Mouse (Mus musculus) kidney, adult 2 months (tissue): Measurements from ENCODE around the gene Kctd15. TPM values are rescaled to one million over a fixed set of nuclear protein-coding genes. Genes with fewer than 3 reads are reported as not detected.
A peak's percentile ranks its signal among the peaks of the same experiment; 100 is the strongest.

Source experiments
- DNase-seq: peaks from one replicate; pipeline ENCODE4 v3.0.0; 2021
- H3K27ac ChIP-seq: fragments of 200-500 bp; 2 replicates; pipeline ENCODE4 v1.5.1; 2012; ENCODE audit warnings: low read depth, low read length, control low read depth, inconsistent platforms; ENCODE audit not compliant: insufficient read depth
- H3K27me3 ChIP-seq: fragments of 200-500 bp; replicated peaks from 2 replicates; pipeline ENCODE4 v1.6.1; 2012; ENCODE audit warnings: mild to moderate bottlenecking, moderate library complexity, low read length, inconsistent platforms; ENCODE audit not compliant: control insufficient read depth, insufficient read depth
- H3K36me3 ChIP-seq: fragments of 200-500 bp; 2 replicates; pipeline ENCODE4 v1.6.1; 2012; ENCODE audit warnings: mild to moderate bottlenecking, moderate library complexity, low read length, inconsistent platforms; ENCODE audit not compliant: control insufficient read depth, insufficient read depth
- H3K4me1 ChIP-seq: fragments of 200-500 bp; 2 replicates; pipeline ENCODE4 v1.6.1; 2011; ENCODE audit warnings: low read length; ENCODE audit not compliant: control insufficient read depth, insufficient read depth
- H3K4me3 ChIP-seq: fragments of 200-500 bp; 2 replicates; pipeline ENCODE4 v1.5.1; 2011; ENCODE audit warnings: mild to moderate bottlenecking, low read depth, low read length, control low read depth; ENCODE audit not compliant: insufficient read depth
- CTCF ChIP-seq: fragments of 200-500 bp; conservative IDR thresholded peaks from 2 replicates; pipeline ENCODE4 v1.5.1; 2011; ENCODE audit warnings: low read depth, mild to moderate bottlenecking, control low read depth, low read length, moderate library complexity, mixed read lengths; ENCODE audit not compliant: insufficient read depth, insufficient read length
- POLR2A ChIP-seq: fragments of 200-500 bp; IDR thresholded peaks from one replicate; pipeline ENCODE4 v1.6.1; 2011; ENCODE audit warnings: low read depth, low read length, control low read depth
- WGBS: fragments of 180-500 bp; shearing (Covaris S2); methylation state at CpG from one replicate; pipeline ENCODE4 v1.1.7; 2018; 5-methylcytosine and 5-hydroxymethylcytosine counted together
- polyA plus RNA-seq: library from polyadenylated mRNA; depleted of rRNA; stranded (reverse); fragments of >200 nt; gene quantifications from 2 replicates; pipeline ENCODE4 v1.2.3, GENCODE M21; 2012

The Kctd15 gene
- polyA plus RNA-seq, 1 experiment, result 18.3 TPM

DNA sequence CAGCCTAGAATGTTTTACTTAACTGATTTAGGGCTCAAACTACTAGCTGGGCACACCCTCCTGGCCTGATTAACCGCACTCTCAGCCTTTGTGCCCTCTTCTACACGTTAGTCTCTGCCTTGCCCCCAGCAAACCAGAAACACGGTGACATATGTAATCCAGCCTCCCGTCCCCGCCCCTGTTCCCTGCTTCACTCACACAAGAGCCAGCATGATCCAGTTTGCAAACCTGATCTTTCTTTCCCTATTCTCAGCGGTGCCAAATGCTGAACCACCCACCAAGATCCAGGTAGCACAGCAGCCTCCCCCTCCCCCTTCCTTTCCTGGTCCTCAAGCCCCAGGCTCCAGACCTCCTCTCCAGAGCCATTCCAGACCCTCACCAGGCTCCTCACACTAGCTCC is 13.2 kb downstream of the Kctd15 start:
- Histone ChIP-seq H3K36me3 (no peaks in the 10 kb centered on the region), H3K27me3 (no peaks in the 10 kb centered on the region), H3K4me3 (no peak overlapping the region), H3K4me1 (peaks cover 9% of the 10 kb centered on the region), H3K27ac (no peak overlapping the region)
- TF ChIP-seq POLR2A (no peak), CTCF (no peak)
- DNase-seq, result peak; percentile 24
- WGBS, result 65% methylated on average over 6 of the region's 6 CpGs

DNA sequence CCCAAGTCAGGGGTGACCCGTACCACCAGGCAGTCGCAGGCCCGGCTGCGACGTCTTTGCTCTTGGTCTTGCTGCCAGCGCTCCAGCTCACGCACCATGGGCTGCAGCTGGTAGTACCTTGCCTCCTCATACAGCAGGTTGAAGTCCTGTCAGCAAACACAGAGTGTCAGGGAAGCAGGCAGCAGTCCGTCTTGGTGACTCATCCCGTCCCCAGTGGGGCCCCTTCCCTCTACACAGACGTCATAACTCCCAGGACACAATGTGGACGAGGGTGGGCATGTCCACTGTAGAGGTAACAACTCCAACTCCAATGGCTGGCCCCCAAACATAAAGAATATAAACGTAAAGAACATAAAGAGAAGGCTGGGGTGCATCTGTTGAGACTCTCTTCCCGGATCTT is 14.6 kb downstream of the Kctd15 start:
- H3K27me3 ChIP-seq, result no peaks in the 10 kb centered on the region
- WGBS, result 92% methylated on average over 13 of the region's 13 CpGs
- H3K4me3 ChIP-seq, result no peak overlapping the region
- no peak overlapping the region for H3K27ac ChIP-seq
- peaks cover 4% of the 10 kb centered on the region for H3K4me1 ChIP-seq
- H3K36me3 ChIP-seq, result no peaks in the 10 kb centered on the region
- no peak for DNase-seq
- no peak for TF ChIP-seq POLR2A
- no peak for TF ChIP-seq CTCF

DNA sequence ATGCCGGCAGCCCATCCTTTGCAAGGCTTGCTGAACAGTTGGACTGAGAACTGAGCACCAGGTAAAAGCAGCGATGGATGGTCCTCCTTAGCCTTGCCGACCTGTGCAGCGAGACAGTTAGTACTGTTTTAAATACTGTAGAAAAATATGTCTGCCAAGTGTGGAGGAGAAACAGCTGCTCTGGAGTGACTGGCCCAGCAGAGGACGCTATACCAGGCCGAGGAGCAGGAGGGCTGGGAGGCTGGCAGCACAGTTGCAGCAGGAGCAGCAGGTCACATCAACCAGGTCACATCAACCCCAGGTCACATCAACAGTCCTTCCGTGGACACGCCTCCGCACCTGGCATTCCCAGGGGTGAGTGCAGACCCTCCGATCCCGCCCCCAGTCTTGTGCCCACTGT is 16.7 kb downstream of the Kctd15 start:
- Histone ChIP-seq H3K27ac (no peak overlapping the region), H3K4me3 (no peak overlapping the region), H3K36me3 (no peaks in the 10 kb centered on the region), H3K27me3 (no peaks in the 10 kb centered on the region), H3K4me1 (no peaks in the 10 kb centered on the region)
- 91% methylated on average over 11 of the region's 11 CpGs for WGBS
- TF ChIP-seq POLR2A (no peak), CTCF (0 out of 2 replicates have a peak, but pooled peaks have one; percentile 3)
- DNase-seq, result no peak

- no peak overlapping the region for H3K4me3 ChIP-seq
- H3K27ac ChIP-seq, result no peak overlapping the region
- no peaks in the 10 kb centered on the region for H3K4me1 ChIP-seq
- H3K36me3 ChIP-seq, result no peaks in the 10 kb centered on the region
- no peak for DNase-seq
- TF ChIP-seq CTCF (no peak), POLR2A (no peak)
- 91% methylated on average over 4 of the region's 4 CpGs for WGBS
- no peaks in the 10 kb centered on the region for H3K27me3 ChIP-seq
Measured at GRCm38 (mm10) chr7:34636661-34637060, 19.9 kb downstream of the Kctd15 start.

- no peak overlapping the region for H3K27ac ChIP-seq
- 89% methylated on average over 10 of the region's 10 CpGs for WGBS
- H3K27me3 ChIP-seq, result no peaks in the 10 kb centered on the region
- DNase-seq, result no peak
- no peaks in the 10 kb centered on the region for H3K36me3 ChIP-seq
- TF ChIP-seq CTCF, result no peak
- no peak for TF ChIP-seq POLR2A
- H3K4me1 ChIP-seq, result 0 out of 2 replicates have a peak, but pooled peaks cover 3% of the 10 kb centered on the region
- no peak overlapping the region for H3K4me3 ChIP-seq
Measured at GRCm38 (mm10) chr7:34632966-34633742, 23.4 kb downstream of the Kctd15 start.

DNA sequence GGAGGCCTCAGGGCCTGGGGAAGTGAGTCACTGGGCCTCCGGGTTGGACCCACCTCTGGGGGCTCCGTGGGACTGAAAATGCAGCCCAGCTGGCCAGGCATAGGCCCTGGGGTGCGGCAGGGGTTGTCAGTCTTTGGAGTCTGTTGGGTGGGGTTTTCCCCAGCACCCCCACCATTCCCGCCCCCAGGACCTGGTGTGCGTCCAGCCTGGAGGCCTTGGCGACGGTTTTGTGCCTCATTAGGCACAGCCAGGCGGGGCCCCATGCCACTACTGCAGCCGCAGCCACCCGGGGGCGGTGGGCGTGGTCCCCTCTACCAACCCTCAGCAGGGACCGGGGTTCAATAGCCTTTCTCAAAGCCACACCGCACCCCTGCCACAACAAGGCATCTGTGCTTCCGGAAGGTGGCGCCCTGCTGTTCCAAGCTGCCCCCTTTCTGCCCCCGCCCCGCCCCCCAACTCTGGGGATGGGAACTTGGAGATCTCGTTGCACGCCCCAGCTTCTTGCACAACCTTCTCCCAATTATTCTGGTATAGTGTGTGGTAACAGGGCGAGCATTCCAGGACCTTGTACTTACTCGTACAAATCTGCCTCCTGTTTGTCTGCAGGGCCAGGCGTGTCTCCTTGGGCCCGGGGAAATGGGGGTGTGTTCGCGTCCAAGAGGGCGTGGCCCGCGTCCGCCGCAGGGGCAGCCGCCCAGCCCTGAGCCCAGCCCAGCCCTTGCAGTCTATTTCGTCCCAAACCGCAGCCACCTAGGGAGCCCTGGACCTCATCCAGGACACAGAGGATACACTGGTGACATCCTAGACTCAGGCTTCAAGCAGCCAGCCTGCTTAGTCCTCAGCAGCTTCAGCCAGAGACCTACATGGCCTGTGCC is 26.1 kb downstream of the Kctd15 start:
- Histone ChIP-seq H3K4me3 (peak overlapping the region; percentile 30; the same call in 1 of the 2 replicates), H3K27me3 (no peaks in the 10 kb centered on the region), H3K4me1 (0 out of 2 replicates have a peak, but pooled peaks cover 3% of the 10 kb centered on the region), H3K27ac (no peak overlapping the region), H3K36me3 (no peaks in the 10 kb centered on the region)
- 3% methylated on average over 34 of the region's 34 CpGs for WGBS
- DNase-seq, result peak; percentile 61
- no peak for TF ChIP-seq POLR2A
- TF ChIP-seq CTCF, result peak; percentile 37

DNA sequence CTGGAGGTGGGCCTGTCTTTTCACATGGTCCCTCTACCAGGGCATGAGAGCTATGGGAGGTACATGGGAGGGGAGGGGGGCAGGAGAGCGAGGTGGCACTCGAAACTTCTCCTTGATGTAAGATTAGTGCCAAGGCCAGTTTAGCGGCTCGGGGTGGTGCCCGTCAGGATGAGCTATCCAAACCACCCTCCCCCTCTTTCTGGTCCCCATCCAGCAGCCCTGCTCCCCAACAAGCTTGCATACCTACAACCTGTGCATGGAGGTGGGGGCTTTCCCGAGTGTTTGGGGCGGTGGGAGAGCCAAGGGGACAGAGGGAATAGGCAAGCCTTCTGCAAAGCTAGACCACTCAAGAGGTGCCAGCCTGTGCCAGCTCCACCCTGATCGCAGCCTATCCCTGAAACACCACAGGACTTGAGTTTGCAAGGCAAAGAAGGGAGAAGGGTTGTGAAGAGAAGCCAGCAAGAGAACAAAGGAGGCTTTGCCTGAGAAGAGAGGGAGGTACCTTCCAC is 26.8 kb downstream of the Kctd15 start:
- H3K4me3 ChIP-seq, result no peak overlapping the region
- H3K27ac ChIP-seq, result no peak overlapping the region
- 0 out of 2 replicates have a peak, but pooled peaks cover 3% of the 10 kb centered on the region for H3K4me1 ChIP-seq
- no peak for DNase-seq
- no peaks in the 10 kb centered on the region for H3K36me3 ChIP-seq
- TF ChIP-seq POLR2A (no peak), CTCF (no peak)
- 45% methylated on average over 8 of the region's 8 CpGs for WGBS
- no peaks in the 10 kb centered on the region for H3K27me3 ChIP-seq
